Mouse (Mus musculus): Measurements from ENCODE around the gene Pkd1. TPM values are rescaled to one million over a fixed set of nuclear protein-coding genes. Genes with fewer than 3 reads are reported as not detected.

The Pkd1 gene
- polyA plus RNA-seq, 1 experiment, result 82.0 TPM

GRCm38 (mm10) chr17:24608874-24609273 lies 59.2 kb downstream of the Pkd1 start:
- TF ChIP-seq POLR2A (IDR thresholded peaks at IDR 0.05; ENCODE audit: extremely low read depth, insufficient read depth, low read length) (no peak), CTCF (IDR thresholded peaks at IDR 0.05; ENCODE audit: extremely low read depth, insufficient read depth, low read length) (no peak)
- H3K27ac ChIP-seq (ENCODE audit: insufficient read depth, low read length), result no peak overlapping the region
- no peak overlapping the region for H3K4me3 ChIP-seq (ENCODE audit: insufficient read depth, low read length)
- no peaks in the 10 kb centered on the region for H3K4me1 ChIP-seq (ENCODE audit: control insufficient read depth, insufficient read depth, low read length)

GRCm38 (mm10) chr17:24610711-24611110 lies 61.1 kb downstream of the Pkd1 start:
- TF ChIP-seq POLR2A (IDR thresholded peaks at IDR 0.05; ENCODE audit: extremely low read depth, insufficient read depth, low read length), result no peak
- TF ChIP-seq CTCF (IDR thresholded peaks at IDR 0.05; ENCODE audit: extremely low read depth, insufficient read depth, low read length), result no peak
- H3K4me1 ChIP-seq (ENCODE audit: control insufficient read depth, insufficient read depth, low read length), result no peaks in the 10 kb centered on the region
- no peak overlapping the region for H3K4me3 ChIP-seq (ENCODE audit: insufficient read depth, low read length)

GRCm38 (mm10) chr17:24617561-24618194 lies 68.0 kb downstream of the Pkd1 start:
- no peak for TF ChIP-seq POLR2A (IDR thresholded peaks at IDR 0.05; ENCODE audit: extremely low read depth, insufficient read depth, low read length)
- peak; percentile 20; the same call in 1 of the 2 replicates for TF ChIP-seq CTCF (IDR thresholded peaks at IDR 0.05; ENCODE audit: extremely low read depth, insufficient read depth, low read length)

More at GRCm38 (mm10) chr17:24610711-24611110, 61.1 kb downstream of the Pkd1 start:
- H3K27ac ChIP-seq (ENCODE audit: insufficient read depth, low read length), result no peak overlapping the region

GRCm38 (mm10) chr17:24625472-24625871 lies 75.8 kb downstream of the Pkd1 start:
- Histone ChIP-seq H3K4me1 (ENCODE audit: control insufficient read depth, insufficient read depth, low read length) (peaks cover 3% of the 10 kb centered on the region), H3K27ac (ENCODE audit: insufficient read depth, low read length) (no peak overlapping the region), H3K4me3 (ENCODE audit: insufficient read depth, low read length) (no peak overlapping the region)
- TF ChIP-seq POLR2A (IDR thresholded peaks at IDR 0.05; ENCODE audit: extremely low read depth, insufficient read depth, low read length) (no peak), CTCF (IDR thresholded peaks at IDR 0.05; ENCODE audit: extremely low read depth, insufficient read depth, low read length) (no peak)

More at GRCm38 (mm10) chr17:24617561-24618194, 68.0 kb downstream of the Pkd1 start:
- no peak overlapping the region for H3K4me3 ChIP-seq (ENCODE audit: insufficient read depth, low read length)
- peaks cover 2% of the 10 kb centered on the region; the same call in 1 of the 2 replicates for H3K4me1 ChIP-seq (ENCODE audit: control insufficient read depth, insufficient read depth, low read length)
- no peak overlapping the region for H3K27ac ChIP-seq (ENCODE audit: insufficient read depth, low read length)

GRCm38 (mm10) chr17:24628646-24629045 lies 79.0 kb downstream of the Pkd1 start:
- H3K4me3 ChIP-seq (ENCODE audit: insufficient read depth, low read length), result no peak overlapping the region
- TF ChIP-seq CTCF (IDR thresholded peaks at IDR 0.05; ENCODE audit: extremely low read depth, insufficient read depth, low read length), result peak; percentile 85
- TF ChIP-seq POLR2A (IDR thresholded peaks at IDR 0.05; ENCODE audit: extremely low read depth, insufficient read depth, low read length), result no peak
- peaks cover 5% of the 10 kb centered on the region; the same call in 1 of the 2 replicates for H3K4me1 ChIP-seq (ENCODE audit: control insufficient read depth, insufficient read depth, low read length)
- H3K27ac ChIP-seq (ENCODE audit: insufficient read depth, low read length), result no peak overlapping the region

- TF ChIP-seq CTCF (IDR thresholded peaks at IDR 0.05; ENCODE audit: extremely low read depth, insufficient read depth, low read length) (no peak), POLR2A (IDR thresholded peaks at IDR 0.05; ENCODE audit: extremely low read depth, insufficient read depth, low read length) (no peak)
- Histone ChIP-seq H3K4me1 (ENCODE audit: control insufficient read depth, insufficient read depth, low read length) (peaks cover 5% of the 10 kb centered on the region; the same call in 1 of the 2 replicates), H3K27ac (ENCODE audit: insufficient read depth, low read length) (no peak overlapping the region), H3K4me3 (ENCODE audit: insufficient read depth, low read length) (no peak overlapping the region)
Observed at GRCm38 (mm10) chr17:24630072-24630471, 80.4 kb downstream of the Pkd1 start.

GRCm38 (mm10) chr17:24632167-24632812 lies 82.7 kb downstream of the Pkd1 start, which contains the start of the genes Tsc2 and Nthl1:
Tsc2 (minus strand) TSS chr17:24632630.
Nthl1 (plus strand) TSS chr17:24632680.
- TF ChIP-seq POLR2A (IDR thresholded peaks at IDR 0.05; ENCODE audit: extremely low read depth, insufficient read depth, low read length) (peak; percentile 79; the same call in 1 of the 2 replicates), CTCF (IDR thresholded peaks at IDR 0.05; ENCODE audit: extremely low read depth, insufficient read depth, low read length) (no peak)
- Histone ChIP-seq H3K4me3 (ENCODE audit: insufficient read depth, low read length) (peak within 1 kb of the TSS; percentile 72), H3K27ac (ENCODE audit: insufficient read depth, low read length) (peak within 1 kb of the TSS; percentile 73), H3K4me1 (ENCODE audit: control insufficient read depth, insufficient read depth, low read length) (peaks cover 6% of the 10 kb centered on the region; the same call in 1 of the 2 replicates)

- 0 out of 2 replicates have a peak, but pooled peaks have one; percentile 31 for TF ChIP-seq POLR2A (IDR thresholded peaks at IDR 0.05; ENCODE audit: extremely low read depth, insufficient read depth, low read length)
- TF ChIP-seq CTCF (IDR thresholded peaks at IDR 0.05; ENCODE audit: extremely low read depth, insufficient read depth, low read length), result no peak
- Histone ChIP-seq H3K4me1 (ENCODE audit: control insufficient read depth, insufficient read depth, low read length) (peaks cover 6% of the 10 kb centered on the region; the same call in 1 of the 2 replicates), H3K27ac (ENCODE audit: insufficient read depth, low read length) (peak overlapping the region; percentile 73), H3K4me3 (ENCODE audit: insufficient read depth, low read length) (peak overlapping the region; percentile 72)
Observed at GRCm38 (mm10) chr17:24632813-24633449, 83.3 kb downstream of the Pkd1 start.

- TF ChIP-seq POLR2A (IDR thresholded peaks at IDR 0.05; ENCODE audit: extremely low read depth, insufficient read depth, low read length) (no peak), CTCF (IDR thresholded peaks at IDR 0.05; ENCODE audit: extremely low read depth, insufficient read depth, low read length) (no peak)
- H3K4me3 ChIP-seq (ENCODE audit: insufficient read depth, low read length), result no peak overlapping the region
Observed at GRCm38 (mm10) chr17:24633831-24634230, 84.2 kb downstream of the Pkd1 start.

More at GRCm38 (mm10) chr17:24633831-24634230, 84.2 kb downstream of the Pkd1 start:
- Histone ChIP-seq H3K4me1 (ENCODE audit: control insufficient read depth, insufficient read depth, low read length) (peaks cover 6% of the 10 kb centered on the region; the same call in 1 of the 2 replicates), H3K27ac (ENCODE audit: insufficient read depth, low read length) (peak overlapping the region; percentile 72; the same call in 1 of the 2 replicates)

Data from cortical plate, adult 2 months (tissue).